Mouse (Mus musculus): ENCODE measurements around the gene Qrfp.

The Qrfp gene

GRCm38 (mm10) chr2:31822524-31823371 is 12.4 kb upstream of the Qrfp start:
- in situ Hi-C loops (cut with MboI; ENCODE audit: unreplicated experiment in 2 of 2), result no loop called here

- in situ Hi-C loops (cut with MboI; ENCODE audit: unreplicated experiment in 2 of 2), result loop anchor here (5.0 to 10.0 kb wide), 3 partner anchors 72 to 319 kb away; partner anchors contain the start of gene Lamc3 (in 2 of the 2)
Measured at GRCm38 (mm10) chr2:31815367-31815766, 5.0 kb upstream of the Qrfp start.

DNA sequence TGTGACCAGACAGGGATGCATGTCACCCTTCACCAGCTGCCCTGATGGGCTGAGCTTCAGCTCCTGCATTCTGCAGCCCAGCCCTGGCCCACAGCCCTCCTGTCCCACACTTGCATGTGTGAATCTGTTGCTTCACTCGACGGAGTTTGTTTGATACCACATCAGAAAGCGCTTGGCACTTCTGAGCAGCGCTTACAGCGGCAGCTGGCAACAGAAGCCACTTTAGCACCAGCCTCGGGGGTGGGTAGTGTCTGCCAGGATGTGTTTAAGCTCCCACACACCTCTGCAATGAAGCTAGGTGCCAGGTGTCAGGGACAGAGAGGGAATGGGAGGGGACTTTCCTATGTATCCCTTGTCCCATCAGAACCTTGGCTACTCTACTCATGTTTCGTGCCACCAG is 4.3 kb upstream of the Qrfp start:
- in situ Hi-C loops (cut with MboI; ENCODE audit: unreplicated experiment in 2 of 2), result loop anchor here (5.0 to 10.0 kb wide), 3 partner anchors 73 to 320 kb away; partner anchors contain the start of gene Lamc3 (in 2 of the 2)

DNA sequence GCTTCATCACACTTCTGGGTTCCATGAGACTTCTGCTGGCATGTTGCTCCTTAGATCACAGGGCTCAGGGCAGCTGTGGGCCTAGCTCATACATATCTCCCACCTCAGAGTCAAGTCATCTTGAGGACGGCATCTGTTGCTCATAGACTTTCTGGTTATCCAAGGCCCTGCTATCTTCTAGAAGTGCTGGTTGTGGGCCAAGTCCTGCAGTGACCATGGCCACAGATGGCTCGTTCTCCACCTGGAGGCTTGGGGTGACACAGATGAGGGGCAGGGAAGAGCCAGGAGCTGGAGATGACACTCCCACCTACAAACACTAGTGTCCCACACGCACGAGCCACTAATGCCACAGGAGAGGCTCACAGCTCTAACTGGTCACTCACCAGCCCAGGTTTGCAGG is 3.3 kb upstream of the Qrfp start:
- in situ Hi-C loops (cut with MboI; ENCODE audit: unreplicated experiment in 2 of 2), result loop anchor here (10.0 kb wide), 1 partner anchor 321 kb away; no protein-coding TSS in a partner anchor

DNA sequence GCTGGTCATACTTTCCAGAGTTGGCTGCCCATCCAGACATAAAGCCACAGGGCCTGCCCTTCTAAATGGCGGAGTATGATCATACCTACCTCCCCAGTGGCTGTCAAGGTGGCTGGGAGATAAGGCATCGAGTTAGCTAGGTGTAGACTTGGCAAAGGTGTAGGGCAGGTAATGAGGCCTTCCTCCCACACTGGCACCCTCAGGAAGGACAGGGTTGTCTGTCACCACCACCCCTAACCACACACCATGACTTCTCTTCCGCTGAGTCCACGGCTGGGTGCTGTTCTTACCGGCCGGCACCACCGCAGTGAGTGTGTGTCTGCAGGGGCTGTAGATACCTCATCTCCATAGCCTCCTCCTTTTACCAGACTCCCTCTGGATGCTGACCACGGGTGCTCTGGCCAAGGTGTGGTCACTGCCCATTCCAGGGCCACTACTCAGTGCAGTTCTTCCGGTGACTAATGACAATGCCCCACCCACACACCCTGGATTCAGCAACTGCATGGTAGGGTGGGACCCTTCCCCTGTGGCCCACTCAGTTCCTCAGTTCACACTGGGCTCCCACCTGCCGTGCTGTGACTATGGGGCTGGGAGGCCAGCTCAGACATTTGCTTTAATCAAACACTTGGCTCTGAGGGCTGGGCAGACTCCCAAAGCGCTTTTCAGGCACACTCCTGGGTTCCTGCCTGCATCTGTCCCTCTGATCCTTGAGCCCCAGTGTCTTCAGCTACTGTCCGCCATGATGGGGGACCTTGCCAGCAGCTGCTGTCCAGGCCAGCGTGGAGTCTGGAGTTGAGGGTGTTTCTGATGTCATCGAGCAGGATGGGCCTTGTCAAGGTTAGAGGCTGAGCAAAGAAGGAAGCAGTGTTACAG is 942 bp upstream of the Qrfp start:
- in situ Hi-C loops (cut with MboI; ENCODE audit: unreplicated experiment in 2 of 2), result loop anchor here (10.0 kb wide), 1 partner anchor 323 kb away; no protein-coding TSS in a partner anchor

DNA sequence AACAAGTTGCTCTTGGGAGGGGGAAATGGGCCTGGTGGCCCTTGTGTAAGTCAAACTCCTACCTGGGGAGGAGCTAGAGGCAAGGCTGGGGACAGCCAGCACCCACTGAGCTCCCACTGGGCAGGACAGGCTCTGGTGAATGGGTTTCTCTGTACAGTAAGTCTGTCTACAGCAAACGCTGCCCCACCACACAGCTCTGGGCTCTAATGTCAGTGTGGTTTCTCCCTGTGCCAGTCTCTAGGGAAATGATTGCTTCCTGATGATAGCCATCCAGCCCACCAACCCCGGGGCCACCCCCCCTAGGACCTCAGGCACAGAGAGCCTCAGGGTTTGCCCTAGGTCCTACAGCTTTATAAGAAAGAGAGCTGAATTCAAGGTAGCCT is 1.0 kb downstream of the Qrfp start:
- in situ Hi-C loops (cut with MboI; ENCODE audit: unreplicated experiment in 2 of 2), result no loop called here

GRCm38 (mm10) chr2:31808410-31809357 is 1.7 kb downstream of the Qrfp start:
- in situ Hi-C loops (cut with MboI; ENCODE audit: unreplicated experiment in 2 of 2), result no loop called here

DNA sequence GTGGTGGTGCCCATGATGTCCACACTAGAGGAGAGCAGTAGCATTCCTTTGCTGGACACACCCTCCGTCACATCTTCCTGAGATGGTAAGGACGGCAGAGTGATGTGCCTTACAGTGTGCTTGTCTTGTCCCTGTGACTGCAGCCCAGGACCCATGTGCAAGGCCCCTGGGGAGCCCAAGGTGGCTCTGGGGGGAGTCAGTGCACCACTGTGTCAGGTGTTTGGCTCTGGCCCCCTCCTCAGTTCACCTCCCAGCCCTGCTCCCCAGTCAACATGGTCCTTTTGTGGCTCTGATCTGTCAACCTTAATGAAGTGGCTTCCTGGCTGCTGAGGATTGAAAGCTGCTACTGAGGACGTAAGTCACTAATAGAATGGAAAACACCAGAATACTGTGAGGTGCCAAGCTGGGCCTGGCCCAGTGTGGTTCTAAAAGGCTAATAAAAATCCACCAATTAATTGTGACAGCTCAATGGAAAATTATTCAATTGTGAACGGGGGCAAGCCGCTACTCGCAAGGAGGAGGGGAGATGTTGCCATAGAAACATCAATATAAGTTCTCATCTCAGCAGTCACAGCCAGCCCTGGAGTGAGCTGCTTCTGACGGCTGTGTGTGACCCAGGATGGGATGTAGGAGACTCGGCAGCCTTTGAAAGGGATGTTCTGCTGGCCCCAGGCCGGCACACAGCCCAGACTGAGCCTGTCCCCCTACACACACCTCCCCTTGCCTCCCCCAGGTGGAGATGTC is 3.6 kb downstream of the Qrfp start:
- in situ Hi-C loops (cut with MboI; ENCODE audit: unreplicated experiment in 2 of 2), result no loop called here

- in situ Hi-C loops (cut with MboI; ENCODE audit: unreplicated experiment in 2 of 2), result no loop called here
Measured at GRCm38 (mm10) chr2:31803480-31803879, 6.9 kb downstream of the Qrfp start.

DNA sequence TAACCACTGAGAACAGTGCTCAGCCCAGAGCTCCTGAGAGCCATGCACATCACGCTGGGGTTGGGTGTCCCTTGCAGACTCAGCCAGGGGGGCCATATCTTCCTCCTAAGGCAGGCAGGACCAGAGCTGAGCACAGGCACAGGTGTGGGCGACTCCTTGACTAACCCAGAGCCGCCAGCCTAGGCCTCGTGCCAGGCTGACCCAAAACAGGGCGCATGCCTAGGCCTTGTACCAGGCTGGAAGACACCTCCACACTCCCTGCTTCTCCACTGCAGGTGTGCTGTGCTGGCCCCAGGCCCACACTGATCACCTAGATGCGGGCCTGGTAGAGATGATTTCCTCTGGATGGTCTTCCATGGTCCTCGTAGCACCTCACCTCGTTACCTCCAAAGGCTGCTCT is 7.6 kb downstream of the Qrfp start:
- in situ Hi-C loops (cut with MboI; ENCODE audit: unreplicated experiment in 2 of 2), result no loop called here

DNA sequence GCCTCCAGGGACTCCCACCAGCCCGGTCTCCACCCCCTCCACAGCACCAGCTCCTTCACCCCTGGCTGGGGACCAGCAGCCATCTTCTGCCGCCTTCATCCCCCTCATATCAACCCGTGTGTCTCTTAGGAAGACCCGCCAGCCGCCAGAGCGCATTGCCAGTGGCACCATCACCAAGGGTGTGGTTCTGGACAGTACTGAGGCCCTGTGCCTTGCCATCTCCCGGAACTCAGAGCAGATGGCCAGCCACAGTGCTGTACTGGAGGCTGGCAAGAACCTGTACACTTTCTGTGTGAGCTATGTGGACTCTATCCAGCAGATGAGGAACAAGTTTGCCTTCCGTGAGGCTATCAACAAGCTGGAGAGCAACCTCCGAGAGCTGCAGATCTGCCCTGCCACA is 9.0 kb downstream of the Qrfp start:
- in situ Hi-C loops (cut with MboI; ENCODE audit: unreplicated experiment in 2 of 2), result no loop called here

GRCm38 (mm10) chr2:31796943-31797342 is 13.4 kb downstream of the Qrfp start:
- in situ Hi-C loops (cut with MboI; ENCODE audit: unreplicated experiment in 2 of 2), result no loop called here

DNA sequence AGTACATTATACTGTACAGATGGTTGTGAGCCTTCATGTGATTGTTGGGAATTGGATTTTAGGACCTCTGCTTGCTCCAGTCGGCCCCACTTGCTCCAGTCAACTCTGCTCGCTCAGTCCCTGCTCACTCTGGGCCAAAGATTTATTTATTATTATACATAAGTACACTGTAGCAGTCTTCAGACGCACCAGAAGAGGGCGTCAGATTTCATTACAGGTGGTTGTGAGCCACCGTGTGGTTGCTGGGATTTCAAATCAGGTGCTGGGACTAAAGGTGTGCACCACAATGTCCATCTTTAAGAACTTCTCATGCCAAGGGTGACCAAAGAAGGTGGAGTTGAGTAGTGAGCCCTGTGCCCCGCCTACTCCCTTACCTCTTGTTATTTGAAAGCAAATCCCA is 17.8 kb downstream of the Qrfp start:
- in situ Hi-C loops (cut with MboI; ENCODE audit: unreplicated experiment in 2 of 2), result no loop called here

DNA sequence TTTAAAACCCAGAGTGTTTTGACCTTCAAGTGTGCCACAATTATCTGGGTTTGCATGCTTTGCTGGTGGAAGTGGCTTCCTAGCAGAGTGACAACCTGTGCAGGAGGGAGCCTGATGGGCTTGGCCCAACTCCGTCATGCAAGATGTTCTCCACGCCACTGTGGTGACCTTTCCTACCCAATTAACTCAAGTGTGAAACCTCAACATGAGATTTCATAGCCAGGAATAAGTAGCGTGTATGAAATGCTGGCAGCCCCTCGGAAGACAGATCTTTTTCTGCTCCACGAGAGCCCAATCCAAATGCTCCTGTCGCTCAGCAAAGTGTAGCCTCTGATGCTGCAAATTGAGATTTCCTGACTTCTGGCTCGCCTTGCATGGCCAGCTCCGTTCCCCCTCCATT is 19.1 kb downstream of the Qrfp start:
- in situ Hi-C loops (cut with MboI; ENCODE audit: unreplicated experiment in 2 of 2), result no loop called here

DNA sequence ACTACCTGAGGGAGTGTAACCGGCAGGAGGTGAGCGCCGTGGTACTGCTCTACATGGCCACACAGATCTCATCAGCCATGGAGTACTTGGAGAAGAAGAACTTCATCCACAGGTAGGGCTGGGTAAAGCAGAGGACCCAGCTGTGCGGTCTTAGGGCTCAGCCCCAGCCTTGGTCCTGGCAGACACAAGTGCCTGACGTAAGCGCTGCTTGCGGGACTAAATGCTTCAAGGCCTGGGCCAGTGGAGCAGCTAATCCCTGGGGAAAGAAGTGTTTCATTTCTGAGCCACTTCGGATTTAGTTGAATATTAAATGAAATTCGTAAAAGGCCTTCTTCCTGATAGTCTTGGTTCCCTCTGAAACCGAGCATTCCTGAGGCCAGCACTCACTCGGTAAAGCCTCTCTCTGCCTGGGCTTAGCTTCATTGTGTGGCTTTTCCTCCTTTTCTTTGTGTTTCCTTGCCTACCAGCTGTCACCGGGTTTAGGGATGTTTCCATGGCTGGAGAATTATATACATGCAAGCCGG is 19.6 kb downstream of the Qrfp start:
- in situ Hi-C loops (cut with MboI; ENCODE audit: unreplicated experiment in 2 of 2), result no loop called here

DNA sequence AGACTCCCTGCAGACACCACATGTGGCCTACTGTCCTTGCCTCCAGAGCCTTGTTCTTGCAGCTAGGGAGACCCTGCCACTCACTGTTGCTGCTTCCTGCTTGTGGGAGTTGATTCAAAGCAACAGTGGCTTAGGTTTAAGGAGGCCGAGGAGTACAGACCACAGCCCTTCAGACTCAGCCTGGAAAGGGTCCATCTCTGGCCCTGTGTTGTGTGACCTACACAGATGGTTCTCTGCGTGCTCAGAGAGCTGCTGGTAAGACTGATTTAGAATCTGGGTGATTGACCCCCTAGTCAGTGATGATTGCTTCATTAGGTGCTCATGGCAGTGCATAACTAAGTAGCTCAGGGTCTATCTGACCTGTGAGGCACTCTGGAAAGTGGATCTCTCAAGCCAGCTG is 21.2 kb downstream of the Qrfp start:
- in situ Hi-C loops (cut with MboI; ENCODE audit: unreplicated experiment in 2 of 2), result loop anchor here (5.0 to 10.0 kb wide), 4 partner anchors 98 to 346 kb away; partner anchors contain the start of genes Abl1 (in 2 of the 2) and Lamc3 (in 1 of the 2)

DNA sequence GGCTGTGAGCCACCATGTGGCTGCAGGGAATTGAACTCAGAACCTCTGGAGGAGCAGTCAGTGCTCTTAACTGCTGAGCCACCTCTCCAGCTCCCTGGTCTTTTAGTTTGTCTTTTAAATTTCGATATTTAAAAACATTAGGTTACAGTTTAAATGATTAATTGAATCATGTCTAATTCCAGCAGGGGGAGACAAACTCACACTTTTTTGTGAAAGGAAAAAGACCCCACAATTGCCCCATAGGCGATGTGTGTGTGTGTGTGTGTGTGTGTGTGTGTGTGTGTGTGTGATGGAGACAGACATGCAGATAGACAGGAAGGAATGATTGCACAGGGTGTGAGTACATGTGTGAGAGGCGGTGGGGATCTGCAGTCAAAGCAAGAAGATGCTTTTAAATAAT is 22.2 kb downstream of the Qrfp start:
- in situ Hi-C loops (cut with MboI; ENCODE audit: unreplicated experiment in 2 of 2), result loop anchor here (5.0 to 10.0 kb wide), 4 partner anchors 99 to 347 kb away; partner anchors contain the start of genes Abl1 (in 2 of the 2) and Lamc3 (in 1 of the 2)

DNA sequence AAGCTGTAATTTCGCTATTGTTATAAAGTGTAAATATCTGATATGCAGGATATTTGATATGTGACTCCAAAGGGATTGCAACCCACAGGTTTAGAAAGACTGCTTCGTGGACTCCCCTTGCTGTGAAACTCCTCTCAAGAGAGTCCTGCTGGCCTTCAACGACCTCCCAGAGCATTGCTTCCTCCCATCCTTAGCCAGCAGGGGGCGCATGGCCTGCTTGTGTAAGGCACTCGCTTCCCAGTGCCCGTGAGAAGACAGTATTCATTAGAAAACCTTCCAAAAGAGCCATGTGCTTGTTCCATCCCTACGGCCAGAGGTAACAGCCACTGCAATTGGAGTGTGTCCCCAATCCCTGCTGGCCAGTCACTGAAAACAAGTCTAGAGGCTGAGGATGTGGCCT is 23.4 kb downstream of the Qrfp start:
- in situ Hi-C loops (cut with MboI; ENCODE audit: unreplicated experiment in 2 of 2), result loop anchor here (5.0 to 10.0 kb wide), 4 partner anchors 100 to 348 kb away; partner anchors contain the start of genes Abl1 (in 2 of the 2) and Lamc3 (in 1 of the 2)

GRCm38 (mm10) chr2:31785074-31785473 is 25.3 kb downstream of the Qrfp start:
- in situ Hi-C loops (cut with MboI; ENCODE audit: unreplicated experiment in 2 of 2), result loop anchor here (5.0 to 10.0 kb wide), 4 partner anchors 98 to 350 kb away; partner anchors contain the start of genes Abl1 (in 2 of the 2) and Lamc3 (in 1 of the 2)
